Mouse (Mus musculus) lung, postnatal 0 days (tissue): ENCODE measurements around the gene Pxdn.

Source experiments
- CTCF ChIP-seq: IDR thresholded peaks from 2 replicates; pipeline ENCODE4 v1.5.1; 2016; ENCODE audit warnings: antibody characterized with exemption, mild to moderate bottlenecking
- EP300 ChIP-seq: IDR thresholded peaks from 2 replicates; pipeline ENCODE4 v1.6.1; 2016; ENCODE audit warnings: antibody characterized with exemption, mild to moderate bottlenecking, control low read depth

GRCm38 (mm10) chr12:29934120-29934581 lies 3.3 kb upstream of the Pxdn start:
- TF ChIP-seq EP300: no peak
- no peak for TF ChIP-seq CTCF
